Mouse (Mus musculus) layer of hippocampus, postnatal 10 days (tissue): Measurements from ENCODE around the gene Adgrf3. TPM values are rescaled to one million over a fixed set of nuclear protein-coding genes. Genes with fewer than 3 reads are reported as not detected.

ENCODE experiments used
- DNase-seq, 2 experiments: peaks; one replicate each; pipeline ENCODE4 v3.0.0; 2021; ENCODE audit warnings: low spot score in 2 of 2
- total RNA-seq, 2 experiments: library from RNA; stranded (reverse); gene quantifications; 2 replicates each; pipeline ENCODE4 v1.2.3; 2021

The Adgrf3 gene
- total RNA-seq, 2 experiments from 2014 or later = not detected

DNA sequence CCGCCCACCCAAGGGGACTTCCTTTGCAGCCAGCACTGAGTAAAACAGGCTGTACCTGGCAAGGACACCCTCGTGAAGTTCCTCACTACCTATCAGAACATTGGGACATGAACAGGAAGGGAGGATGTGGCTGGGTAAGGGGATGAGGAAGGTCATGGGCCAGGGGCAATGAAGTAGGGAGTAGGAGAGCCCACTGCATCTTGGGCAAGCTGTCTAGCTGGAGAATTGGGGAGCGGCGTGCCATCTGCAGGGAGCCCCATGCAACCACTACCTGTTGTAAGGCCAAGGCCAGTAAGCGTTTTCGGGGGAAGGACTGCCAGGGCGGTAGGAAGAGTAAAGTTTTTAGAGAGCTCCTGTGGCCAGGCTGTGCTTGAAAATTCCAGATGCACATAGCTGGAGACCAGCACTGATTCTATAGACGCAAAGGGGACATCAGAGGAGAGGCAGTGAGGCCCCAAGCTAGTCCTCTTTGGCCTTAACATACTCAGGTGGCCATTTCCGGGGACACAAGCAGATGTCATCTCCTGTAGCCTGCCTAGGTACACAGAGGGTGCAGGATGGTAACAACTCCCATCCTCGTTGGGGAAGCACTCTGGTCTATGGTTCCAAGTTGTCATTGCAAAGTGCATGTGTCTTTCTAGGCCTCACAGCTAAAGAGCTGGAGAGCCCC lies 2.2 kb downstream of the Adgrf3 start:
- DNase-seq = no peak

- DNase-seq = no peak
These were observed 3.3 kb downstream of the Adgrf3 start for GRCm38 (mm10) chr5:30202221-30202620.

- DNase-seq = peak; percentile 57 to 59
These were observed 4.0 kb downstream of the Adgrf3 start for GRCm38 (mm10) chr5:30201521-30201920.

DNA sequence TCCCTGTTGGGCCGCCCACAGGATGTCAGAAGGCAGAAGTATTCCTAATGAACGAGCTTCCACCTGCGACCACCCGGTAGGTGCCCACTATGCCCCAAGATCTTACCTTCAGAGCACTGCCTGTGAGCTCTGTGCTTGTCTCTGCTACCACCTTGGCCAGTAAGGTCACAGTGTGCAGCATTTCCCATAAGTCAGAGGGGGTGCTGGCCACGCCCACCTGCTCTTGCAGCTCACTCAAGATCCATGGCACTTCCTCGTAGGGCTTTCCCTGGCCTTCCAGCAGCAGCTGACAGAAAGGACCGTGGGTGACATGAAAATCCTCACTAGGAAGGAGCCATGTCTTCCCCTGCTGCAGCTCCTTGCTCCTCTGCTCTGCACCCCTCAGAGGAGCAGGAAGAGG lies 7.3 kb downstream of the Adgrf3 start:
- no peak for DNase-seq

GRCm38 (mm10) chr5:30195340-30195739 lies 10.2 kb downstream of the Adgrf3 start:
- DNase-seq = no peak

- no peak for DNase-seq
These were observed 13.1 kb downstream of the Adgrf3 start for GRCm38 (mm10) chr5:30192452-30192851.

DNA sequence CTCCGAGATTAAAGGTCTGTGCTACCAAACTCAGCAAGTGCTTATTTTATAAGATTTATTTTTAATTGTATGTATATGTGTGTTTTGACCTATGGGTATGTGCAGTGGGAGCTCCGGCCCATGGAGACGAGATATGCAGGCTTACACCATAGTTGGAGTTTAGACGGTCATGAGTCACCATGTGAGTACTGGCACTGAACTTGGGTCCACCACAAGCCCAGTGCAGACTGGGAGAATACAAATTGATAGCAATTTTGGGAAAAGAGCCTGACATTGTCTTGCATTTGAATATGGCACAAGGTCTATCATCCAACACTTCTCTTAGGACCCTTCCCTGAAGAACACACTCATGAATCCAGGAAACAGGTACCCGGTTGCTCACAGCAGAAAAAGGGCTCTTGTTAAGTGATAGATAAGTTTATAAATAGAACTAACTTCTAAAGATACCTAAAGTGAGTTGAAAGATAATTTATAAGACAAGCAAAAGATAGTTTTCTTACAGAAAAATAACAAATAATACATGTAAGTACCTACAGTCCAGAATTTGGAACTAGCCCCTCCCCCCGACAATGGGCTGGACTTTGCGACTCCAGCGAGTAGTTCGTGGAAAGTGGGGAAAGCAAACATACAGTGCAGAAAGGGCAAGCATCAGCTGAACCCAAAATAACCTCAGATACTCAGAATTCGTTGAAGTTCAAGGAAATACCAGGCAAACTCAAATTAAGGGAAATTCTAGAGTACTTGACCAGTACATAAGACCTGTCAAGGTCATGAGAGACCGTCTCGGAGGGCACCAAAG lies 17.6 kb downstream of the Adgrf3 start:
- DNase-seq = no peak

- DNase-seq = no peak
These were observed 29.7 kb downstream of the Adgrf3 start for GRCm38 (mm10) chr5:30175811-30176210.

DNA sequence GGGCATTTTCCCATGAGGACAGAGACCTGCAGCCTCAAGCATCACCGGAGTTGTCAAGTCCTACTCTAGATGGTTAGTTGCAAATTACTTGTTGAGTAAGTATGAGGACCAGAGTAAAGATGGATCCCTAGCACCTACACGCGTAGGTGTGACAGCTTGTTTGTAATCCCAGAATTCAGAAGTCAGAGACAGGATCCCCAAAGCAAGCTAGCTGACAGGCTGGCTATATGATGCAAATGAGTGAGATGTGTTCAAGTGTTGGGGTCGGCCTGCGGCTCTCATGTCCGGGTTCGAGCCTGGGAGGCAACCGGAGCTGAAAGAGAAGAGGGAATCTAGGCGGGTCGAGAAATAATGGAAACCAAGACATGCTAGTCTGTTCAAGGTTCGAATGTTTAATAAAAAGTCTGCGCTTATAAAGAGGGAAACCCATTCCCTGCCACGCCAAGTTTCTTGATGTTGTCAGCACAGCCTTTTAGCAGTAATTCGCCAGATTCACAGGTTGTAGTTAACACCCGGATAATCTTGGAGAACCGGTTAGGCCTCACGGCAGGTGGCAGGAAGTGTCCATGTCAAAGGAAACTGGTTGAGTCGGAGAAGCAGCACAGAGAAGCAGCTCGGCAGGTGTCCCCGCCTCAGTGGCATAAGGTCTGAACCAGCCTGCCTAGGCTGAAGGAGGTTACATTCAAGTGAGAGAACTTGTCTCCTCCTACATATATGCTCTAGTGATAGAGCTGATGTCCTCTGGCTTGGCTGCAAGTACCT lies 32.4 kb downstream of the Adgrf3 start:
- no peak for DNase-seq

GRCm38 (mm10) chr5:30172115-30172514 lies 33.4 kb downstream of the Adgrf3 start:
- DNase-seq = no peak

DNA sequence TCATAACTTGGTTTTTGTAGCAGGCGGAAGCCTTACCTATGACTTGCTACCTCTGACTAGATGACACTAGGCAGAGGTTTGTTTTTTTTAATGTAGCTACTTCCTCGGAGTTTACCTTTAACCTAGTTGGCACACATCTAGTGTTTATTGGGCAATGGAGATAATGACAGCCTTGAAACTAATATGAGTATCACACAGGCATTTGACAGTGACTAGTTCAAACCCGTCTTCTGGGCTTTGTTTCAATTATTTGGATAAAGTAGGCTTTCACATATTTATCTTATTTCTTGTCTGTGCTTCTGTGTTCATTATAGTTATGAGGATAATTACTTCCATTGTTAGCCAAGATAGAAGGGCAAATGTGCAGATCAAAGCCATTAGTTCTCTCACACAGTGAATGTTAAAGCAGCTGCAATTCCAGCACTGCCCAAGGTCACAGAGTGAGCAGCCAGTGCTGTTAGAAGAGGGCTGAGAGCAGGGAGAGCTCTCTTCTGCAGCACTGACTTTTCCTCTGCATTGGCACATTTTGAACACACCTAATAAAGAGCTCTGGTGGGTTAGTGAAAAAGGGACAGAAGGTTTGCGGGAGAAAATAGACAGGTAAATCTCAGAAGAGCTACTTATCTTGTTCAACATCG lies 35.1 kb downstream of the Adgrf3 start:
- no peak for DNase-seq

GRCm38 (mm10) chr5:30165234-30165946 lies 40.1 kb downstream of the Adgrf3 start:
- DNase-seq = no peak

DNA sequence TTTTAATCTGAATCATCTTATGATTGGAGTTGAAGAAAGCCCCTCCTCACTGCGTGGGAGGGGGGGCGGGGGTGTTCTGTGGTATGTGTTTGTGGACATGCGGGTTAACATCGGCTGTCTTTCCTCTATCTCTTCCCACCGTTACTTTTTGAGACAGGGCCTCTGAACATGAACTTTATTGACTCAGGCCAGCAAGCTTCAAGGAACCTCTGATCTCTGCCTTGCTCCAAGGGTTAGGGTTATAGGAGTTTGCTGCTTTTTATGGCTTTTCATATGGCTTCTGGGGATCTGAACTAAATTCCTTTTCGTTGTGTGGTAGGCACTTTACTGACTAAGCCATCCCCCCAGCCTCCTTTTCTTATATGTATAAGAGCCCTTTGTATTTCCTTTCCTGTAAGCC lies 43.2 kb downstream of the Adgrf3 start:
- no peak for DNase-seq

- no peak for DNase-seq
These were observed 43.7 kb downstream of the Adgrf3 start for GRCm38 (mm10) chr5:30161836-30162235.

- DNase-seq = peak in 1 of 2 experiments; percentile 20
These were observed 45.9 kb downstream of the Adgrf3 start for GRCm38 (mm10) chr5:30159601-30160000.

DNA sequence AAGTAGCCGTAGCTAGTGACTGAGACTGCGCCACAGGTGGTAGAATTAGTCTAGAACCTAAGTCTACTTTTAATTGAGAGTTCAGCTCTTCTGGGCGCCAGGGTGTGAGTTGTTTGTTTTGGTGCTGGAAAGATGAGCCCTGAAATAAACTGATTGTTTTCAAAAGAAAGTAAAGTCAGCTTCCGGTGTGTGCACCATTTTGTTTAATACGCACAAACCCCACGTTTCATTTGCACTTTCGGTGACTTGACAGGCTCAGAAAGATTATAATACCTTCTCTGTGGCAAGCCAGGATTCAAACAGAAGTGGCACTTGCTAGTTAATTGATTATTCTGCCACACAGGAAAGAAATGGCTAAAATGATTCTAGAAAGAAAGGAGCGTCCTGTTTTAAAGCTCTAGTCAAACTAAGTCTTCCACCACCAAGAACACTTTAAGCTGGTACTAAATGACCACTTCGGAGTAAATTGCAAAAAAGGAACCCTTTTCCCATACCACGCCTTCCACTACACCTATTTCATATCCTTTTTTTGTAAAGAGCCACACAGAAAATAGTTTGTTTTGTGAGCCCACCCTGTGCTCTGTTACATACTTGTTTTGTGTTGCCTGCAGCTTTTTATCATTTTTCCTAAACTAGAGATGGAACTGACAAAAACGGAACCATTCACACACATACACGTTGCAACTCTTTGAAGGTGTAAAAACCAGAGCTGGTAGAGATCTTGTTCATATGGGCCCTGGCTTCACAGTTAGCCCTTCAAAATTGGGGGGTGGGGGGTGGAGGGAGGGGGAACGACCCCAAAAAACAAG lies 49.5 kb downstream of the Adgrf3 start:
- no peak for DNase-seq

GRCm38 (mm10) chr5:30155395-30155792 lies 50.1 kb downstream of the Adgrf3 start:
- no peak for DNase-seq

- DNase-seq = peak; percentile 94 to 96
These were observed 50.8 kb downstream of the Adgrf3 start, which contains the start of the genes Hadha and Hadhb for GRCm38 (mm10) chr5:30154474-30155394. TSS of gene Hadha (minus strand) at chr5:30155162. TSS of gene Hadhb (plus strand) at chr5:30155248.

DNA sequence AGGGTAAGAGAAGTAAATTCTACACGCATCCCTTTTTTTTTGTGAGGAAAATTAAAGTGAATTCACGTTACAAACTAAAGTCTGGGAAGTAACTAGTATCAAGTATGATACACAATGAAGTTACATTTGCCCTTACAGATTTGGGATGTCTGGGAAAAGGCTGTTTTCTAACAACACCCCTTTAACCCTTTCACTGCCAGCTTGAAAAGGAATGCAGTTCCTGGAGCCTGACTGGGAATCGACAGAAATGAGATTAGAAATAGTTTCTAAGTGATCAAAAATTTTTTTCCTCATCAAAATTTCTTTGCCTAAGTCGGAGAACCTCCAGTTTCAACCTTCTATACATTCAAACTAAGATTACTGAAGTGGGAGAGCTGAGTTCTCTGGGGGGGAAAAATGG lies 51.5 kb downstream of the Adgrf3 start:
- DNase-seq = no peak
